Mouse (Mus musculus) intestine, embryonic 15.5 days (tissue): Measurements from ENCODE around the gene Gja8. TPM values are rescaled to one million over a fixed set of nuclear protein-coding genes. Genes with fewer than 3 reads are reported as not detected.

Source experiments
- ATAC-seq: fragments of 200-750 bp; cut with Nextera tagmentation; 2 replicates; pipeline ENCODE4 v1.8.0; 2017; ENCODE audit warnings: moderate TSS enrichment, moderate library complexity
- H3K27ac ChIP-seq: fragments of 300-500 bp; sonication (generic); 2 replicates; pipeline ENCODE4 v1.5.1; 2015; ENCODE audit warnings: mild to moderate bottlenecking, inconsistent platforms
- H3K27me3 ChIP-seq: fragments of 300-500 bp; sonication (generic); replicated peaks from 2 replicates; pipeline ENCODE4 v1.6.1; 2015; ENCODE audit warnings: inconsistent platforms
- H3K36me3 ChIP-seq: fragments of 300-500 bp; sonication (generic); 2 replicates; pipeline ENCODE4 v1.6.1; 2015; ENCODE audit warnings: inconsistent platforms
- H3K4me1 ChIP-seq: fragments of 300-500 bp; sonication (generic); replicated peaks from 2 replicates; pipeline ENCODE4 v1.6.1; 2015; ENCODE audit warnings: inconsistent platforms
- H3K4me2 ChIP-seq: fragments of 300-500 bp; sonication (generic); replicated peaks from 2 replicates; pipeline ENCODE4 v1.6.1; 2015; ENCODE audit warnings: mild to moderate bottlenecking, inconsistent platforms
- H3K4me3 ChIP-seq: fragments of 300-500 bp; sonication (generic); replicated peaks from 2 replicates; pipeline ENCODE4 v1.5.1; 2015; ENCODE audit warnings: inconsistent platforms
- H3K9ac ChIP-seq: fragments of 300-500 bp; sonication (generic); 2 replicates; pipeline ENCODE4 v1.6.1; 2015; ENCODE audit warnings: inconsistent platforms
- H3K9me3 ChIP-seq: fragments of 300-500 bp; sonication (generic); 2 replicates; pipeline ENCODE4 v1.6.1; 2016; ENCODE audit warnings: inconsistent platforms
- WGBS: fragments of 180-500 bp; shearing (Covaris S2); methylation state at CpG from one replicate; pipeline ENCODE4 v1.1.7; 2015; 5-methylcytosine and 5-hydroxymethylcytosine counted together
- polyA plus RNA-seq: library from polyadenylated mRNA; unstranded; fragments of >200 nt; fragmentation: Nextera tagmentation; extraction: Ambion mirVana; gene quantifications from 2 replicates; pipeline ENCODE4 v1.2.1, GENCODE M21; 2015

Gja8 gene
- polyA plus RNA-seq: 0.01 and 0.03 TPM in 2 replicates

DNA sequence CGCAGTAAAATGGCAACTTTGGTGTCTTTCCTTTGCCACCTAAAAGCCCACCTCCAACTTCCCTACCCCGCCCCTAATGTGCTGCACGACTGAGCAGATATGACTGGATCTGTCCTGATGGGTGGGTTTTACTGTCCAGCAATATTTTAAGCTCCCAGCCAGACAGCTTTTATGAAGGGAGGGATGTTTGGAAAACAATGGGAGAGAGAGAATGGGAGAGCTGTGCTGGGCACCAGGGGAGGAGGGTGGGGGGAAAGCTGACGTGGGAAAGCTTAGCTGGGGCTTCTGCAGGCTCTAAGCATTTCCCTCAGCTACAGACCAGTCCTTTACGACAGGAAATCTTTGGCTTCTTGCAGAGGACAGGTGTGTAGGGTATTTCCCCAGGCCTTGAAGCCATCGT, at the start of gene Gja8:
Gja8 (minus strand) TSS at position 101 of the 400 bp plus-strand sequence.
- WGBS: 63% methylated on average over 6 of the region's 6 CpGs
- H3K9ac ChIP-seq: no peak within 1 kb of the TSS
- no peaks in the 10 kb centered on the region for H3K36me3 ChIP-seq
- H3K4me2 ChIP-seq: no peak within 1 kb of the TSS
- no peak for ATAC-seq
- H3K27me3 ChIP-seq: no peaks in the 10 kb centered on the region
- 0 out of 2 replicates have a peak, but pooled peaks cover under 1% of the 10 kb centered on the region for H3K4me1 ChIP-seq
- H3K4me3 ChIP-seq: no peak within 1 kb of the TSS
- H3K9me3 ChIP-seq: no peaks in the 10 kb centered on the region
- H3K27ac ChIP-seq: no peak within 1 kb of the TSS

DNA sequence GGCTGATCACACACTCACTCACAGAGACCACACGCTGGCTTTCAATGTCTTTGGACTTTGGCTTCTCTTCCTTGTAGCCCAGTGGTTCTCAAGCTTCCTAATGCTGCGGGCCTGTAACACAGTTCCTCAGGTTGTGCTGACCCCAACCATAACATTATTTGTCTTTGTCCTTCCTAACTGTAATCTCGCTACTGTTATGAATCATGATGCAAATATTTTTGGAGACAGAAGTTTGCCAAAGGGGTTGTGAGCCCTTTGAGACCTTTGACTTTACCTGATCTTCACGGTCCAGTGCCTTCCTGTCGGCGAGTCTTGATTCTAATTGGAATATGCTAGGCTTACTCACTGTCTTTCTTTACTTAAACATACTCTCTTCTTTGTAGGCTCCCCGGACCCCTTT, 48.6 kb upstream of the Gja8 start:
- Histone ChIP-seq H3K27ac (no peak overlapping the region), H3K4me2 (no peak overlapping the region), H3K4me1 (no peaks in the 10 kb centered on the region), H3K36me3 (no peaks in the 10 kb centered on the region), H3K9ac (no peak overlapping the region), H3K9me3 (no peaks in the 10 kb centered on the region), H3K27me3 (no peaks in the 10 kb centered on the region), H3K4me3 (no peak overlapping the region)
- 84% methylated on average over 7 of the region's 7 CpGs for WGBS
- ATAC-seq: no peak

DNA sequence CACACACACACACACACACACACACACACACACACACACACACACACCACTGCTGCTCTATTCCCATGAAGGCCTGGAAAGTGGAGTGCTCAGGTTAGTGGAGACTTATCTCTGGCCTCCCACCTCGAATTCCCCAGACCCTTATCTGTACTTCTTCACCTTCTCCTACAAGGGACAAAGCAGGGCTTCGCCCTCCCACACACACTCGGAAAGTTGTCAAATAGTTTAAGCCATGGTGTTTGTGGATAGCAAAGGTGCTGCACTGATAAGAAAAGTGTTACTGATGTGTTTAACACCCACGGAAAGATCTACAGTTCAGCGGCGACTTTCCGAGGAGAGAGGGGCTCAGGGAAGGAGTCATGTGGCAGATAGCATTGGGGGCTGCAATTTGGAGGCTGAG, 45.2 kb upstream of the Gja8 start:
- Histone ChIP-seq H3K4me2 (no peak overlapping the region), H3K4me3 (no peak overlapping the region), H3K4me1 (no peaks in the 10 kb centered on the region), H3K27ac (no peak overlapping the region), H3K9ac (no peak overlapping the region), H3K36me3 (no peaks in the 10 kb centered on the region), H3K9me3 (no peaks in the 10 kb centered on the region), H3K27me3 (no peaks in the 10 kb centered on the region)
- 25% methylated on average over 7 of the region's 7 CpGs for WGBS
- no peak for ATAC-seq

DNA sequence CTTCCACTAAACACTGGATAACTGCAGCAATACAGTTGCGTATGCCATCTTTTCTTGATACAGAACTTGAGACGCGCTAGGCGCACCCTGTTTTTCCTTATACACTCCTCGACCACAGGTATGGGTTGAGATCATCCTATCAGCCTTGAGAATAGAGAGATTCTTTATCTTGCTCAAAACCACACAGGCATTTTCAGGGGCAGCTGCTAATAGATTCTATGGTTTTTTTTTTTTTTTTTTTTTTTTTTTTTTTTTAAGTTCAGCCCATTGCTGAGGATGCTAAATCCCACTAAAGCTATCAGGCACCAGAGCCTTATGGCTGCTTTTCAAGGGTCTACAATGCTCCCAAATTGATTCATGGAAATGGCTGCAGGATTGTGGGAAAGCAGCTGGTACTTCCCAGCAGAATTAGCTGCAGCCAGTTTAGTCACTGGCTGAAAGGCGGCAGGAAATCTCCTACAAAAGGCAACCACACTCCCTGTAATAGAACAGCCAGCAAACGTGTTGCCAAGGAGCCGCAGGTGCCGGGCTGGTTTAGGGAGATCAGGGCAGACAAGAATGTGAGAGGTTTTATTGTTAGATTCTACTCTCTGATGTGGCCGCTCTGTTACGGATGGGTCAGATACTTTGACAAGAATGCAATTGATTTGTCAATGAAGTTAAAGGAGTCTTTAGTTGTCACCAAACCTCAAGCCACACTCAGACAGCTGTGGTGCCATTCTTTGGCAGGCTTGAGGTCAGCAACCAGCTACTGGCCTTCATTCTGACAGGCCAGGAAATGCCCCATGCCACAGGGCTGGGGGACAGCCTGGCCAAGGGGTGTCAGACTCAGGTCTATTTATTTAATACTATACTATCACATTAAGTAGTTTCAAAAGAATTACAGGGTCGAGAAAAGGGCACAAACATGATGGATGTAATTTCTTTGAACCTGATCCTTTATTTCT, 37.5 kb upstream of the Gja8 start:
- H3K4me3 ChIP-seq: no peak overlapping the region
- H3K27ac ChIP-seq: no peak overlapping the region
- no peak overlapping the region for H3K4me2 ChIP-seq
- H3K9ac ChIP-seq: no peak overlapping the region
- H3K27me3 ChIP-seq: no peaks in the 10 kb centered on the region
- ATAC-seq: no peak
- H3K36me3 ChIP-seq: no peaks in the 10 kb centered on the region
- H3K9me3 ChIP-seq: no peaks in the 10 kb centered on the region
- H3K4me1 ChIP-seq: 0 out of 2 replicates have a peak, but pooled peaks cover 4% of the 10 kb centered on the region
- WGBS: 67% methylated on average over 12 of the region's 12 CpGs

DNA sequence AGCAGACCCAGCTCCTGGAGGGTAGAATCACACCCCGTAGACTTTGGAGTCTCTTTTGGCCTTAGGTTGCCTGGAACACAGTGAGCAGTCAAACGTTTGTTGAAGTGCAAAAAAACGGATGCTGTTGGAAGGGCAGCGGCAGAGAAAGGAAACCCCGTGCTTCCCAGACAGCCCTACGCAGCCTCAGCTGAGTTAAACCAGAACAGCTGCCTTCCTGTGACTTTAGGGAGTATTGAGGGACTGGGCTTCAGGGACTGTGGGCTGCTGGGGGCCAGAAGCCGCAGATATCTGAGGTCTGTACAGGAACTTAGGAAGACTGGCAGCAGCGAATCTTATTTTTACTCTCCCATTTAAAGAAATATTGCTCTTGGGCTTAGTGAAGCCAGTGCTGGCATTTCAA, 34.8 kb upstream of the Gja8 start:
- H3K4me2 ChIP-seq: no peak overlapping the region
- 0 out of 2 replicates have a peak, but pooled peaks cover 4% of the 10 kb centered on the region for H3K4me1 ChIP-seq
- no peaks in the 10 kb centered on the region for H3K36me3 ChIP-seq
- no peaks in the 10 kb centered on the region for H3K27me3 ChIP-seq
- no peak overlapping the region for H3K4me3 ChIP-seq
- no peaks in the 10 kb centered on the region for H3K9me3 ChIP-seq
- H3K9ac ChIP-seq: no peak overlapping the region
- WGBS: 27% methylated on average over 8 of the region's 8 CpGs
- no peak for ATAC-seq
- no peak overlapping the region for H3K27ac ChIP-seq

DNA sequence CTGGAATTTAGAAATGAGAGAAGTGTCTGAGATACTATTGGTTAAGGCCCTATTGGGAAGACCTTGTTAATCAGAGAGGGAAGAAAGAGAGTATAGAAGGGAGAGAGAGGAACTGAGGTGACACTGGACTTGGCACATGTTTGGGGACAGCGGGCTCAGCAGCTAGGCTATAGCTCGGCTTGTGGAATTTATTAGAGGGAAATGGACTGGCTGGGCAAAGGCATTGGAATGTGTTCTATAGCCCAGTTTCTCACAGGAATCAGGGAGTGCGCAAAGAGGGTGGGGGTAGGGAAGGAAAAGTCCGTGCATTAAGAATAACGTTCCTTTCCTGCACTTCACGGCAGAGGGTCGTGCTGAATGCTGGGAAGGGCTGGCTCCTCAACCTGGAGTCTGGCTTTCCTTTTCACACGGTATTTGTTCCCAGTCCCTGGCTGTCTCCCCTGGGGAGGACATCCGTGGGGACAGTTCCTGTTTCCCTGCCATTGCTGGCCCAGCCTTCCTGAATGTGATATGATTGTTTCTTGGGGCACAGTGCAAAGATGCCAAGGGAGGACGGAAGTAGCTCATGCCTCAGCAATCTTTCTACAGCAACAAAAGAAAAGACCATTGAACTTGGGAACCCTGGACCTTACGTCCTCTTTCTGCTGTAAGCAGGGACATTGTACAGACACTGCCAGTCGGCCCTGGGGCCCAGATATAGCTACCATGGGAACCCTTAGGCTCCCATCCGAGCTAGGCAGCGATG, 27.8 kb upstream of the Gja8 start:
- H3K27ac ChIP-seq: no peak overlapping the region

DNA sequence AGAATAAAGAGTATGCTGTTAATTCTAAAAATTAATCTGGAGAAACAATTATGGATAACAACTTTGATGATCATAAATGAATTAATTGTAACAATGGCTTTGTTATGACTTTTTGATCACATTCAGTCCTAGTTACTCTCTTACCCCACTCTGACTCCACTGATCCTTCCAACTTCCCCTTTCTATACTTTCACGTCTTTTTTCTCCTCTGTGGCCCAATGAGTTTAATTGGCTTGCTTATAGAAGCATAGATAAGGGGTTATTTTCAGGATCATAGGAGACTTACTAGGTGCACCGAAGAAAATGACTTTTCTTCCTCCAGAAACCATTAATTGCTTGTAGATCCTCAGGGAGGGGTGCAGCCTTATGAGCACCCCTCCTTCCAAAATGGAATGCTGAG, 16.9 kb upstream of the Gja8 start:
- Histone ChIP-seq H3K4me3 (no peak overlapping the region), H3K9ac (no peak overlapping the region), H3K4me2 (no peak overlapping the region), H3K9me3 (no peaks in the 10 kb centered on the region), H3K27me3 (no peaks in the 10 kb centered on the region), H3K4me1 (no peaks in the 10 kb centered on the region), H3K36me3 (no peaks in the 10 kb centered on the region), H3K27ac (no peak overlapping the region)
- 88% methylated on average over 2 of the region's 2 CpGs for WGBS
- no peak for ATAC-seq

More for the DNA sequence above, 27.8 kb upstream of the Gja8 start:
- peak overlapping the region; percentile 38 for H3K4me2 ChIP-seq
- no peak overlapping the region for H3K4me3 ChIP-seq
- H3K9me3 ChIP-seq: no peaks in the 10 kb centered on the region
- no peaks in the 10 kb centered on the region for H3K27me3 ChIP-seq
- H3K4me1 ChIP-seq: peaks cover 8% of the 10 kb centered on the region
- no peak overlapping the region for H3K9ac ChIP-seq
- no peak for ATAC-seq
- 24% methylated on average over 14 of the region's 14 CpGs for WGBS
- no peaks in the 10 kb centered on the region for H3K36me3 ChIP-seq

DNA sequence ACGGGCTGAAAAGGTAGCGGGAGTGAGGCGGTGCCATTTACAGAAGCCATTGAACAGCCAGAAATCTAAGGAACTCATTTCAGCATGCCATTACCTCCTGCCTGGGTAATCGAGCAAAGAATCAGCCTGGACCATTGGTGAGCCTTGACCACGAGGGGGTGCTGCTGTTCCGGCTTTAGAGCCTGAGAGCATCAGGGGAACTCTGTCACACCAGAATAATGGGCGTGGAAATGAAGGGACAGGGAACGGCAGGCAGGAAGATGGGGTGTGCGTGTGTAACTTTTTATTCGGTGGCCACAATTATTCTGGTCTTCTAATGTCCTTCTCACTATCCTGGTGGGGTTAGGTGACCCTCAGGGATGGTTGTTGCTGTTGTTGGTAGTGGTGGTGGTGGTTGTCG, 12.9 kb upstream of the Gja8 start:
- Histone ChIP-seq H3K9me3 (no peaks in the 10 kb centered on the region), H3K4me3 (no peak overlapping the region), H3K4me1 (0 out of 2 replicates have a peak, but pooled peaks cover under 1% of the 10 kb centered on the region), H3K36me3 (no peaks in the 10 kb centered on the region), H3K27ac (no peak overlapping the region), H3K4me2 (peak overlapping the region; percentile 18), H3K9ac (no peak overlapping the region), H3K27me3 (0 out of 2 replicates have a peak, but pooled peaks cover 5% of the 10 kb centered on the region)
- ATAC-seq: peak; percentile 75
- WGBS: 9% methylated on average over 11 of the region's 11 CpGs

DNA sequence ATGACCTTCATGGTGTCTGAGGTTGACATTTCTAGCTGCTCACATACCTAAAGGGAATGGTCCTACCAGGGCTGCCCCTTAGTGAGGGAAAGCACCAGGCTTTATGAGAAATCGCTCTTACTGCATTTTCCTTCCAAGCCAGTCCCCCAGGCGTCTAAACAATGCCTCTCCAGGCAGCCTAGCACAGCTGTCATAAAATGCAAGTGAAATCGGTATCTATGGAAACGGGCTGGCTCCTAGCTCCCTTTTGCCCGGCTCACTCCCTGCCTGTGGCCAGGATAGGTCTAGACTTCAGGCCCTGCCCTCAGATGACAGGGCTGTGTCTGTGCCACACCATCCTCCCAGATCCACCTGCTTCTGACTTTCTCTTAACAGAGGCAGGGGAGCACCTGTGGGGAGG, 11.8 kb upstream of the Gja8 start:
- Histone ChIP-seq H3K27me3 (0 out of 2 replicates have a peak, but pooled peaks cover 5% of the 10 kb centered on the region), H3K4me1 (peaks cover 5% of the 10 kb centered on the region; the same call in 1 of the 2 replicates), H3K36me3 (no peaks in the 10 kb centered on the region), H3K4me2 (no peak overlapping the region), H3K27ac (no peak overlapping the region), H3K4me3 (no peak overlapping the region), H3K9ac (no peak overlapping the region), H3K9me3 (no peaks in the 10 kb centered on the region)
- 16% methylated on average over 5 of the region's 5 CpGs for WGBS
- peak; percentile 44; the same call in 1 of the 2 replicates for ATAC-seq

DNA sequence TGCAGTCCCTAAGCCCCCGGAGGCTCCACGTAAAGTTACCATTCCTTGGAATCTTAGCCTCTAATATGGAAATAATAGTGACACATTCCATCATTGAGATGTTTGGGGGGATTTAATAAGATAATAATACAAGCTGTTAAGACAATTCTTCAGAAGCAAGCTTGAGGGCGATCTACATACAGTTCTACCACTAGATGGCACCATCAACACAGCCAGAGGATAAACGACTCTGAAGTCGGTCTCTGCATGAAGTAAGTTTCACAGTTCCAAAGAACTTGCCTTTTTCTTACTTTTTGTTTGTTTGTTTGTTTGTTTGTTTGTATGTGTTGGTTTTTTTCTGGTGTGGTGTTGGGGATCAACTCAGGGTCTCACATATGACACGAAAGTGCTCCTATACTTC, 10.4 kb upstream of the Gja8 start:
- no peaks in the 10 kb centered on the region for H3K9me3 ChIP-seq
- H3K9ac ChIP-seq: no peak overlapping the region
- 12% methylated on average over 6 of the region's 6 CpGs for WGBS
- no peaks in the 10 kb centered on the region for H3K36me3 ChIP-seq
- H3K4me2 ChIP-seq: no peak overlapping the region
- H3K4me3 ChIP-seq: no peak overlapping the region
- H3K27me3 ChIP-seq: 0 out of 2 replicates have a peak, but pooled peaks cover 5% of the 10 kb centered on the region
- peaks cover 7% of the 10 kb centered on the region; the same call in 1 of the 2 replicates for H3K4me1 ChIP-seq
- ATAC-seq: no peak
- no peak overlapping the region for H3K27ac ChIP-seq

DNA sequence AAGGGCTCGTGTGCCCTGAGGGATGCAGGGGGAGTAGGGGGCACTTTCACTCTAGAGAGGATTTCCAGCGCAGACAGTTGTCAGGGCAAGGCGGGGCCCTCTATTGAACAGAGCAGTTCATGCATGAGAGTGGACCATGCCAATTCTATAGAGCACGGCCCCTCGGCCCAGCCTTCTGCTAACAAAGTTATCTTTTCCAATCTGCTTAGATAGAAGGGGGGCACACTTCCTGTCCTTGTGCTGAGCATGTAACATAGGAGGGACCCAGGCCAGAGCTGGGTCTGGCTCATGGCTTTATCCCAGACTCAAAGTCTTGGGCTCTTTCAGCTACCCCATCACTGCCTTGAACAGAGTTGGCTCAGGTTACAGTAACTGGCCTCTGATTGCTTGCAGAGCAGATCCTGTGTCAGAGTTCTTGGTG, 5.5 kb upstream of the Gja8 start:
- H3K27ac ChIP-seq: no peak overlapping the region
- no peak overlapping the region for H3K4me3 ChIP-seq
- 0 out of 2 replicates have a peak, but pooled peaks cover 5% of the 10 kb centered on the region for H3K27me3 ChIP-seq
- no peak for ATAC-seq
- WGBS: 43% methylated on average over 5 of the region's 5 CpGs
- no peak overlapping the region for H3K9ac ChIP-seq
- H3K9me3 ChIP-seq: no peaks in the 10 kb centered on the region
- H3K36me3 ChIP-seq: no peaks in the 10 kb centered on the region
- H3K4me2 ChIP-seq: no peak overlapping the region
- H3K4me1 ChIP-seq: peaks cover 10% of the 10 kb centered on the region; the same call in 1 of the 2 replicates

DNA sequence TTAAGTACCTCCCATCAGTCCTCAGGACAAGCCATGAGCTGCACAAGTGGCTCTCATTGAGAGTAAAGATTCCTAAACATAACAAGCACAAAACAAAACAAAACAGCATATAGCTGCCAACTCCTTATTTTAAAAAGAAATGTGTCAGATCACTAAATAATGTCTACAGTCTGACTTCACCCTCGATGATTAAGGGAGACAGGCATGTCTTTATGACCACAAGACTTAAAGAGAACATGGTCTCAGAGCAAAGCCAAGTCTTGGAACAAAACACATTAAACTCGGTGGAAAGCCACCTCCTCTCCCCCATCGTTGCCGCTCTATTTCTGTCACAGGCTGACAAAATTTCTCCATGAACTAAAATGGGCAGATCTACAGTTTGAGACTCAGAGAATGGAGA, 1.2 kb downstream of the Gja8 start:
- ATAC-seq: no peak
- no peaks in the 10 kb centered on the region for H3K27me3 ChIP-seq
- H3K4me2 ChIP-seq: no peak overlapping the region
- H3K4me1 ChIP-seq: no peaks in the 10 kb centered on the region
- H3K27ac ChIP-seq: no peak overlapping the region
- H3K36me3 ChIP-seq: no peaks in the 10 kb centered on the region
- 80% methylated on average over 4 of the region's 4 CpGs for WGBS
- H3K4me3 ChIP-seq: no peak overlapping the region
- no peaks in the 10 kb centered on the region for H3K9me3 ChIP-seq
- H3K9ac ChIP-seq: no peak overlapping the region
